Mouse (Mus musculus) frontal cortex, postnatal 14 days (tissue): ENCODE measurements around the gene Arid3c.

Source experiments
- DNase-seq, 2 experiments: peaks; one replicate each; pipeline ENCODE4 v3.0.0; 2022; ENCODE audit warnings: low spot score in 2 of 2

Gene Arid3c

GRCm38 (mm10) chr4:41678863-41679262, 52.1 kb downstream of the Arid3c start:
- no peak for DNase-seq

DNA sequence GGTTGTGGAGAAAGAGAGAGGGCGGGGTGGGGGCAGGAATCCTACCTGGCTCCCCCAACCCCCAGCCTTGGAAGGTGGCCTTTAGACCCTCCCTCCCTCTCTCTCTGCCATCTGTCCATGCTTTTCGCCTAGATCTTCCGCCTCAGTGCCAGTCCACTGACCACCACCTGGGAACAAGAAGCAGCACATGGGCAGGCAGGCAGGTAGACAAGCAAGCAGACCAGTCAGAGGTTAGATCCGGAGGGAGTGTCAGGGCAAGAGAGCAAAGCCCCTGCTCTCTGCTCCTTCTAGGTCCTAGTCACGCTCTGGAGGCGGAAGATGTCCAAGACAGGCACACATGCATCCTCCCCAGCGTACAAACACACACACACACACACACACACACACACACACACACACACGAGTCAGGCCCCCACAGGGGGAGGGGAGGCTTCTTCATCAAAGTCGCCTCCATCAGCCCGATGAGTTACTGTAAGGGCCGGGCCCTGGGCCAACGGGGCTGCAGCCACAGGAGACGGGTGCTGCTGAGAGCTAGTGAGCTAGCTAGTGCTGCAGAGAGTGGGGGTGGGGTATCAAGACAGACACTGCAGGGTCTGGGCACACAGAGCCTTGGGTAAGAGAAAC, 53.8 kb downstream of the Arid3c start:
- DNase-seq = no peak

- DNase-seq = no peak
Observed at GRCm38 (mm10) chr4:41676248-41677005, 54.5 kb downstream of the Arid3c start.
